Mouse (Mus musculus): ENCODE measurements around the gene Ccnf.

Ccnf gene

GRCm38 (mm10) chr17:24203611-24204534 lies 47.4 kb downstream of the Ccnf start:
- peak overlapping the region; percentile 87 for H3K4me3 ChIP-seq (replicated peaks; ENCODE audit: low read length)
- TF ChIP-seq POU5F1 (IDR thresholded peaks at IDR 0.05; ENCODE audit: borderline replicate concordance, low read length) (no peak), NANOG (IDR thresholded peaks at IDR 0.05; ENCODE audit: borderline replicate concordance, low read length) (no peak), CTCF (conservative IDR thresholded peaks at IDR 0.05; ENCODE audit: low read length) (no peak)

GRCm38 (mm10) chr17:24203068-24203467 lies 48.2 kb downstream of the Ccnf start:
- Histone ChIP-seq H3K36me3 (ENCODE audit: insufficient read depth, low read length) (peaks cover 22% of the 10 kb centered on the region), H3K4me1 (replicated peaks; ENCODE audit: low read depth, low read length) (peaks cover 93% of the 10 kb centered on the region), H3K9me3 (ENCODE audit: low read length) (no peaks in the 10 kb centered on the region), H3K4me3 (replicated peaks; ENCODE audit: low read length) (peak overlapping the region; percentile 87), H3K27me3 (ENCODE audit: insufficient read depth, low read length) (peaks cover 25% of the 10 kb centered on the region)
- no peak for TF ChIP-seq CTCF (conservative IDR thresholded peaks at IDR 0.05; ENCODE audit: low read length)
- no peak for TF ChIP-seq POU5F1 (IDR thresholded peaks at IDR 0.05; ENCODE audit: borderline replicate concordance, low read length)
- no peak for TF ChIP-seq NANOG (IDR thresholded peaks at IDR 0.05; ENCODE audit: borderline replicate concordance, low read length)

More at GRCm38 (mm10) chr17:24203611-24204534, 47.4 kb downstream of the Ccnf start:
- H3K36me3 ChIP-seq (ENCODE audit: insufficient read depth, low read length): peaks cover 22% of the 10 kb centered on the region
- peaks cover 93% of the 10 kb centered on the region for H3K4me1 ChIP-seq (replicated peaks; ENCODE audit: low read depth, low read length)
- peaks cover 33% of the 10 kb centered on the region for H3K27me3 ChIP-seq (ENCODE audit: insufficient read depth, low read length)
- no peaks in the 10 kb centered on the region for H3K9me3 ChIP-seq (ENCODE audit: low read length)

- Histone ChIP-seq H3K36me3 (ENCODE audit: insufficient read depth, low read length) (peaks cover 30% of the 10 kb centered on the region), H3K9me3 (ENCODE audit: low read length) (no peaks in the 10 kb centered on the region), H3K4me1 (replicated peaks; ENCODE audit: low read depth, low read length) (peaks cover 96% of the 10 kb centered on the region), H3K4me3 (replicated peaks; ENCODE audit: low read length) (no peak overlapping the region), H3K27me3 (ENCODE audit: insufficient read depth, low read length) (peaks cover 5% of the 10 kb centered on the region)
- no peak for TF ChIP-seq NANOG (IDR thresholded peaks at IDR 0.05; ENCODE audit: borderline replicate concordance, low read length)
- no peak for TF ChIP-seq POU5F1 (IDR thresholded peaks at IDR 0.05; ENCODE audit: borderline replicate concordance, low read length)
- no peak for TF ChIP-seq CTCF (conservative IDR thresholded peaks at IDR 0.05; ENCODE audit: low read length)
Measured at GRCm38 (mm10) chr17:24201092-24201491, 50.2 kb downstream of the Ccnf start.

GRCm38 (mm10) chr17:24199741-24200140 lies 51.5 kb downstream of the Ccnf start:
- TF ChIP-seq CTCF (conservative IDR thresholded peaks at IDR 0.05; ENCODE audit: low read length): no peak
- TF ChIP-seq POU5F1 (IDR thresholded peaks at IDR 0.05; ENCODE audit: borderline replicate concordance, low read length): no peak
- TF ChIP-seq NANOG (IDR thresholded peaks at IDR 0.05; ENCODE audit: borderline replicate concordance, low read length): no peak
- Histone ChIP-seq H3K4me1 (replicated peaks; ENCODE audit: low read depth, low read length) (peaks cover 97% of the 10 kb centered on the region), H3K9me3 (ENCODE audit: low read length) (no peaks in the 10 kb centered on the region), H3K4me3 (replicated peaks; ENCODE audit: low read length) (peak overlapping the region; percentile 35), H3K27me3 (ENCODE audit: insufficient read depth, low read length) (no peaks in the 10 kb centered on the region), H3K36me3 (ENCODE audit: insufficient read depth, low read length) (peaks cover 39% of the 10 kb centered on the region)

- no peaks in the 10 kb centered on the region for H3K27me3 ChIP-seq (ENCODE audit: insufficient read depth, low read length)
- no peak for TF ChIP-seq POU5F1 (IDR thresholded peaks at IDR 0.05; ENCODE audit: borderline replicate concordance, low read length)
- no peak for TF ChIP-seq NANOG (IDR thresholded peaks at IDR 0.05; ENCODE audit: borderline replicate concordance, low read length)
- TF ChIP-seq CTCF (conservative IDR thresholded peaks at IDR 0.05; ENCODE audit: low read length): no peak
- no peak overlapping the region; the same call in 1 of the 2 replicates for H3K4me3 ChIP-seq (replicated peaks; ENCODE audit: low read length)
- peaks cover 97% of the 10 kb centered on the region for H3K4me1 ChIP-seq (replicated peaks; ENCODE audit: low read depth, low read length)
- H3K36me3 ChIP-seq (ENCODE audit: insufficient read depth, low read length): peaks cover 41% of the 10 kb centered on the region
- H3K9me3 ChIP-seq (ENCODE audit: low read length): no peaks in the 10 kb centered on the region
Measured at GRCm38 (mm10) chr17:24199252-24199651, 52.0 kb downstream of the Ccnf start.

GRCm38 (mm10) chr17:24197032-24197824 lies 54.1 kb downstream of the Ccnf start:
- H3K36me3 ChIP-seq (ENCODE audit: insufficient read depth, low read length): peaks cover 45% of the 10 kb centered on the region
- H3K4me1 ChIP-seq (replicated peaks; ENCODE audit: low read depth, low read length): peaks cover 97% of the 10 kb centered on the region
- H3K4me3 ChIP-seq (replicated peaks; ENCODE audit: low read length): peak overlapping the region; percentile 29; the same call in 1 of the 2 replicates
- no peak for TF ChIP-seq NANOG (IDR thresholded peaks at IDR 0.05; ENCODE audit: borderline replicate concordance, low read length)
- TF ChIP-seq CTCF (conservative IDR thresholded peaks at IDR 0.05; ENCODE audit: low read length): no peak
- no peak for TF ChIP-seq POU5F1 (IDR thresholded peaks at IDR 0.05; ENCODE audit: borderline replicate concordance, low read length)
- no peaks in the 10 kb centered on the region for H3K9me3 ChIP-seq (ENCODE audit: low read length)
- H3K27me3 ChIP-seq (ENCODE audit: insufficient read depth, low read length): no peaks in the 10 kb centered on the region

GRCm38 (mm10) chr17:24195349-24195748 lies 55.9 kb downstream of the Ccnf start:
- H3K4me1 ChIP-seq (replicated peaks; ENCODE audit: low read depth, low read length): peaks cover 94% of the 10 kb centered on the region
- no peak overlapping the region for H3K4me3 ChIP-seq (replicated peaks; ENCODE audit: low read length)
- no peaks in the 10 kb centered on the region for H3K9me3 ChIP-seq (ENCODE audit: low read length)
- no peaks in the 10 kb centered on the region for H3K27me3 ChIP-seq (ENCODE audit: insufficient read depth, low read length)
- TF ChIP-seq POU5F1 (IDR thresholded peaks at IDR 0.05; ENCODE audit: borderline replicate concordance, low read length) (no peak), NANOG (IDR thresholded peaks at IDR 0.05; ENCODE audit: borderline replicate concordance, low read length) (no peak), CTCF (conservative IDR thresholded peaks at IDR 0.05; ENCODE audit: low read length) (no peak)
- H3K36me3 ChIP-seq (ENCODE audit: insufficient read depth, low read length): peaks cover 26% of the 10 kb centered on the region

- H3K27me3 ChIP-seq (ENCODE audit: insufficient read depth, low read length): no peaks in the 10 kb centered on the region
- peaks cover 86% of the 10 kb centered on the region for H3K4me1 ChIP-seq (replicated peaks; ENCODE audit: low read depth, low read length)
- TF ChIP-seq CTCF (conservative IDR thresholded peaks at IDR 0.05; ENCODE audit: low read length) (no peak), POU5F1 (IDR thresholded peaks at IDR 0.05; ENCODE audit: borderline replicate concordance, low read length) (no peak), NANOG (IDR thresholded peaks at IDR 0.05; ENCODE audit: borderline replicate concordance, low read length) (no peak)
- 0 out of 2 replicates have a peak overlapping the region, but pooled peaks have one; percentile 5 for H3K4me3 ChIP-seq (replicated peaks; ENCODE audit: low read length)
- peaks cover 30% of the 10 kb centered on the region for H3K36me3 ChIP-seq (ENCODE audit: insufficient read depth, low read length)
- no peaks in the 10 kb centered on the region for H3K9me3 ChIP-seq (ENCODE audit: low read length)
Measured at GRCm38 (mm10) chr17:24193769-24194168, 57.5 kb downstream of the Ccnf start.
